Mouse (Mus musculus) ovary, postnatal 14 days (tissue): ENCODE results near the gene Ptk7.

Experiments
- DNase-seq: peaks from one replicate; pipeline ENCODE4 v3.0.0; 2022; ENCODE audit warnings: low spot score

Gene Ptk7

GRCm38 (mm10) chr17:46628791-46629684, at the start of gene Ptk7:
Gene Ptk7, minus strand, starts transcription at chr17:46629504.
- DNase-seq = peak; percentile 81

DNA sequence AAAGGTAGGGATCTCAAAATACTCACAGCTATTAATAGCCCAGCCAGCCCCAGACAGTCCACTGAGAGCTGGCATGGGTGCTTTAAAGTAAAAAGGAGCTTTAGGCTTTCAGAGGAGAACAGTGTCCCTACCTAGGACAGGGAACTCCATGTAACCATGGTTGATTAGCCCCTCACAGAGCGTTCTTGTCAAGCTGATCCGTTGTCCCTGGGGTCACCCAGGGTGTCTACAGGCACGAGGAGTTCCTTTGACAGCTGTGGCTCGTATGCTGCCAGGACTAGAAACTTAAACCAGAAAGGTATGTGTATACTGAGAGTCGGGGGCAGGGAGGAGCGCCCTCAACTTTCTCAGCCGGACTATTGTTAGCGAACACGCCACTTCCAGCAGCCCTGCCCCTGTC, 49.6 kb upstream of the Ptk7 start:
- DNase-seq = no peak

DNA sequence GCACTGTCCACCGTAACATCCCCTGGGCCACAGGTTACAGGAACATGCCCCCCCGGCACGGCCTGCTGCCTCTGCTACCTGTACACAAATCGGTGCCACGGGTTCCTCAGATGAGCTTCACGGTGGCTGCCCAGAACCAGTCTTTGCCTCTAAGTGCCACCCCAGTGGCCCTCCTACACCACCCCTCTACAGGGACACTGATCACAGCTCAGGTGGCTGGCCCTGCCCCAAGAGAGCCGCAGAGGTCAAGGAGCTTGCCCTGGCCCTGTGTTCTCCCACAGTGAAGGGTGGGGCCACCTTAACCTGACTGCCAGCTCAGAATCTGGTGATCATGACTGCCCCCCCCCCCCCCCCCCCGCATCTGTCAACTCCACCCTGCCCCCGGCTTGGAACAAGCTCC, 49.1 kb upstream of the Ptk7 start, which contains the start of gene Mea1:
Gene Mea1, plus strand, starts transcription at position 378 of the 400 bp plus-strand sequence.
- no peak for DNase-seq

DNA sequence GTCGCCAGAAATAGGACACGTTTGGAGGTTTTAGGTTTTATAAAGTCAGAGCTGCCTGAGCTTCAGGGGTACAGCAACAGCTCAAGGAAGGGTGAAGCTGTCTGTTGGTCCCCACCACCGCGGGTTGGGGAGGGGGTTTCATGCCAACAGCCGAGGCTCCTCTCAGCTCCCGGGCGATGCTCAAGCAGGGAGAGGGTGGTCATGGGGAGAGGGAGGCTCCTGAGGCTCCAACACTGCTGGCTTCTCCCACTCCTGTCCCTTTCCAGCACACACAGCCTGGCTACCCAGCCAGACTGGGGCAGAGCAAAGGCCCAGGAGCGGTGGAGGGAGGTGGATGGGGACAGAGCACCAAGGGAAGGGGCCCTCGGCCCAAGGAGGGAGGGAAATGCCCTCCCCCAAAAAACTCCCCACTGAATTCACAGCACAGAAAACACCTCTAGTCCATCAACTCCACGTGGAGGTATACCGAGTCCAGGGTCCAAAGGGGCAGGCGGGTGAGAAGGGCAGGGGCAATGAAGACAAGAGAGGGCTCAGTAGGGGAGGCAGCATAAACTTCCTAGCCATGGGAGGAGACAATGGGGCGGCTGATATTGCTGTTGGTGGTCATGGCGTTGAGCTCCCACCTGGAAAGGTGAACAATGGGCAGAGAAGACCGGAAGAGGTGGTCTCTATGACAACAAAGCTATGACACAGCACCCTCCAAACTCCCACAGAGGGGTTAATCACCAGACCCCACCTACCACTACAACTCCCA, 45.4 kb upstream of the Ptk7 start:
- no peak for DNase-seq

GRCm38 (mm10) chr17:46673850-46674529, 44.7 kb upstream of the Ptk7 start, which contains the start of gene Rrp36:
Gene Rrp36, minus strand, starts transcription at chr17:46674352.
- peak; percentile 84 for DNase-seq

DNA sequence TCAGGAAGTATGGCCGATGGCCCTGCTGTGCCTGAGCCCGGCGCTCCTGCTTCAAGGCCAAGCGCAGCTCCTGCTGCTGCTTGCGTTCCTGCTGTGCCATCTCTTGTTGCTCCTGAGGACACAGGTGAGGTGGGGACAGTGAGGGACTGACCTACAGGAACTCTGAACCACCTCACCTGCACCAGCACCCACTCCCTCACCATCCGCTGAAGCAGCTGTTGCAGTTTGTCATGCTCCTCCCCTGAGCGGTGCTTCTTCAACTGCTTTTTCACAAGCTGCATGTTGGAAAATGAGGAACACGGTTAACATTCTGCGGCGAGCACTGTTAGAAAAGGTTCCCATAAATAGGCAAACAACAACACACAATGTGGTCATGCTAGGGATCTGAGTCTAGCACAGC, 40.6 kb upstream of the Ptk7 start:
- DNase-seq = no peak

GRCm38 (mm10) chr17:46667712-46668111, 38.4 kb upstream of the Ptk7 start:
- no peak for DNase-seq

DNA sequence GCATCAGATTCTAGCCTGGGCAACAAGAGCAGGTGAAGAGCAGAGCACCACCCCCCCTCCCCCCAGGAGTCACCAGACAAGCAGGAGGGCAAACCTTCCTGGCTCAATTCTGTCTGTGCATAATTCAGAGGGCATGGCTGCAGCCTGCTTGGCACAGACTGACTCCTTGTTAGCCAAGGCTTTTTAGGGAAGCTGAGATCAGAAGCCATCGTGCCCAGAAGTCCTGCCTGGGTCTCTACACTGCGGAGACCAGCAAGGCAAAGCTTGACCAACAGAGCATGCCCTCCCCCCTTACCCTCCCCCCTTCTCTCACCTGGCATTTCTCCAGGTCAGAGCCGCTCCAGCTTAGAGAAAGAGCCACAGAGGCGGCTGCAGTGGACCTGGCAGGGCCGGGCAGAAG, 33.4 kb upstream of the Ptk7 start:
- DNase-seq = no peak

- no peak for DNase-seq
Measured at GRCm38 (mm10) chr17:46661981-46662380, 32.7 kb upstream of the Ptk7 start.

DNA sequence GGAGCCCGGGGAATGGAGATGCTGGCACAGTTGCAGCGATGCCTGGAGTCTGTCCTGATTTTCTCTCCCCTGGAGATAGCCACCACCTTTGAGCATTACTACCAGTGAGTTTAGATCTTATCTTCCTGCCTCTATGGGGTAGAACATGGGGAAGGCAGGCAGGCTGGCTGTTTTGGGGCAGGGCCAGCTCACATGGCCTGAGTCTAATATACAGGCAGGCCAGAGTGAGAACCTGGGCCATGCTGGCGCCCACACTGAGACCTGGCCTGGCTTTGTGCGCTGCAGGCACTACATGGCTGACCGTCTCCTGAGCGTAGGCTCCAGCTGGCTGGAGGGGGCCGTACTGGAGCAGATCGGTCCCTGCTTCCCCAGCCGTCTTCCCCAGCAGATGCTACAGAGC, 32.0 kb upstream of the Ptk7 start:
- no peak for DNase-seq

GRCm38 (mm10) chr17:46656054-46656453, 26.8 kb upstream of the Ptk7 start:
- DNase-seq = no peak

GRCm38 (mm10) chr17:46651755-46652547, 22.6 kb upstream of the Ptk7 start:
- DNase-seq = no peak

DNA sequence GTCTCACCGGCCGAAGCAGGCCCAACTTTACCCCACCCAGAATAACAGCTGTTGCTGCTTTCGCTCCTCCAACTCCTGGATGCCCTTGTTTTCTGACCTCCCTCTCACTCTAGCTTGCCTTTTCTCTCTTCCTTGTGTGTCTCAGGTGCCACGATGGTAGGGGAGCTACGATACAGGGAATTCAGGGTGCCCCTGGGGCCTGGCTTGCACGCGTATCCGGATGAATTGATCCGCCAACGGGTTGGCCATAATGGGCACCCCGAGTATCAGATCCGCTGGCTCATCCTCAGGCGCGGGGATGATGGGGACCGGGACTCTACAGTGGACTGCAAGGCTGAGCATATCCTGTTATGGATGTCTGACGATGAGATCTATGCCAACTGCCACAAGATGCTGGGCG, 22.0 kb upstream of the Ptk7 start:
- no peak for DNase-seq

GRCm38 (mm10) chr17:46650232-46651031, 21.1 kb upstream of the Ptk7 start, which contains the start of gene Cul7:
Gene Cul7, plus strand, starts transcription at chr17:46650337.
- DNase-seq = peak; percentile 82

DNA sequence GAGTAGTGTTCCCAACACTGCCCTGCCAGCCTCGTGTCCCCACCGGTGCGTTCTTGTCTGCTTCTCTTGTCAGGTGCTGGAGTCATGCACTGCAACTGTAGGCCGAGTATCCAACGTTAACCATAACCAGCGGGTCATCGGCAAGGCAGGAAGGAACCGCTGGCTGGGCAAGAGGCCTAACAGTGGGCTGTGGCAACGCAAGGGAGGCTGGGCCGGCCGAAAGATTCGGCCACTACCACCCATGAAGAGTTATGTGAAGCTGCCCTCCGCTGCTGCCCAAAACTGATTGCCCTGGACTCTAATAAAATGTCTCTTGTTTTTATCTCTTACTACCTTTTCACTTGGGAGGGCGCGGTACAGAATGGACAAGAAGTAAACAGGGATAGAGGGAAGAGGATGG, 20.5 kb upstream of the Ptk7 start:
- no peak for DNase-seq

DNA sequence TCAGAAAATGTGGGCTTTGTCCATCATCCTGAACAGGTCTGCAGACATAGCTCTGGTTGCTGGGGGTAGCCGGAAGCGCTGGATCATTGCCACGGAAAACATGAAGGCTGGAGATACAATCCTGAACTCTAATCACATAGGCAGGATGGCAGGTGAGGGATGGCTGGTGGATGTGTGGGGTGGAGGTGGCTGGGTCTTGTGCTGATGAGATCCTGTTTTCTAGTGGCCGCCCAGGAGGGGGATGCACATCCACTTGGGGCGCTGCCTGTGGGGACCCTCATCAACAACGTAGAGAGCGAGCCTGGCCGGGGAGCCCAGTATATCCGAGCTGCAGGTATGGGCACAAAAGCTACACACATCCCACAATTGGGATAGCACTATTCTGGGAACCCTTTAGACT, 19.1 kb upstream of the Ptk7 start:
- no peak for DNase-seq

- no peak for DNase-seq
Measured at GRCm38 (mm10) chr17:46647279-46647678, 18.0 kb upstream of the Ptk7 start.

DNA sequence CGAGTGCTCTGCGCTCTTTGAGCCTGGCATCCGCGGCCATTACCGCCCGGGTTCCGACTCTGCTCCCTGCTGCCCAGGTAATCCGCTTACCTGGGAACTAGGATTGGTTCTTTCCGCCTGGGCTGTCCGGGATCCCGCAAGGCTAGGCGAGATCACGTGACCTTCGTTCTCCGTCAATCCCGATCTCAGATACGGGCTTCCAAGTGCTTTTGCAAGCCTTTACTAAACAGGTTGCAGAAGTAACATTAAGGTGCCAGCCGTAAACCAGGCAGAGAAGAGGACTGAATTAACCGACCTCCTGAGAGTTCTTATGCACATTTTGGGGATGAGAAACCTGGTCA, 17.0 kb upstream of the Ptk7 start:
- DNase-seq = no peak

DNA sequence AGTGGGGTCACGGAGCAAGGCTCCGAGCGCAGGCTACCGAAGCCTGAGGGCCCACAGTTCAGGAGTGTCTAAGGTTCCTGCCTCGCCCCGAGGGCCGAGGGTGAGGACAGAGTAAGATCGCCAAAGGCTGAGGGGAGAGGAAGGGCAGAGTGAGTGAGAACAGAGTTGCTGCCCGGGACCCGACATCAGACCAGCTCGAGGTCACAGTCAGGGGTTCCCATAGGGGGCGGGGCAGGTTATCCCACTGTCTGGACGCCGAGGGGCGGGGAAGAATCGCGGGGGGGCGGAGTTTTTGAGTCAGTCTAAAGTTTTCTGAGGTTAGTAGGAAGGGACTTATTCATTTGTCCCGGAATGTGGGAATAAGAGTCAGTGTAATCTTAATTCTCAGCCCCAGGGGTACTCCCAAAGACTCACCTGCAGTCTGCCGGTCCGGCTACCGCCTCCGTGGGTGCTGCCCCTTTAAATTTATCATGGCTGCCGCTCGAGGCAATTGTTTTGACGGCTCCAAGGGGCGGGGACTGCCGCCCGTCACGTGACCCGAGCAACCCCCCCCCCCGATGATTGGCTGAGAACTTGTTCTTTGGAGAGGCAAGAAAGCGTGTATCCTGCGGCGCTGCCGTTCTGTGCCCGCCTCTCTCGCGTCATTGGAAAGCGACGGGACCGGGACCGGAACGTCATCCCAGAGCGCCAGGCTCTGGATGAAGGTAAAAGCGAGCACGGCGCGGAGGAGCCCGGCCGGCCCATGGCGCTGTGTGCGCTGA, 16.4 kb upstream of the Ptk7 start, which contains the start of the genes Klc4 and Mrpl2:
Gene Klc4, minus strand, starts transcription at position 462 of the 761 bp plus-strand sequence.
Gene Mrpl2, plus strand, starts transcription at position 669 of the 761 bp plus-strand sequence.
- DNase-seq = peak; percentile 99

- DNase-seq = peak; percentile 48
Measured at GRCm38 (mm10) chr17:46644916-46645475, 15.7 kb upstream of the Ptk7 start.
